Mouse (Mus musculus) lung, adult 2 months (tissue): ENCODE data around the gene Pirb.

ENCODE experiments used
- CTCF ChIP-seq: fragments of 200-500 bp; IDR thresholded peaks from 2 replicates; pipeline ENCODE4 v1.5.1; 2011; ENCODE audit warnings: mild to moderate bottlenecking, low read length, control low read depth; ENCODE audit not compliant: insufficient read depth
- POLR2A ChIP-seq: fragments of 200-500 bp; IDR thresholded peaks from 2 replicates; pipeline ENCODE4 v1.6.1; 2011; ENCODE audit warnings: low read depth, mild to moderate bottlenecking, control low read depth, low read length, borderline replicate concordance; ENCODE audit errors: extremely low read depth

GRCm38 (mm10) chr7:3707027-3707426 lies 13.2 kb downstream of the Pirb start:
- TF ChIP-seq CTCF: no peak
- TF ChIP-seq POLR2A: no peak
